Mouse (Mus musculus): ENCODE measurements around the gene Olfr750. TPM values are rescaled to one million over a fixed set of nuclear protein-coding genes. Genes with fewer than 3 reads are reported as not detected.

Gene Olfr750
- polyA plus RNA-seq, 1 experiment, result 0.11 TPM

GRCm38 (mm10) chr14:51057401-51057831, 16.8 kb downstream of the Olfr750 start, which contains the start of gene Rnase12:
Rnase12 (minus strand) TSS chr14:51057661.
- H3K4me3 ChIP-seq (ENCODE audit: control insufficient read depth, insufficient read depth, low read length), result no peak within 1 kb of the TSS
- 33% methylated on average over 9 of the region's 9 CpGs for WGBS
- H3K27ac ChIP-seq (ENCODE audit: control insufficient read depth, insufficient read depth, low read length), result no peak within 1 kb of the TSS
- H3K27me3 ChIP-seq (ENCODE audit: control insufficient read depth, insufficient read depth, low read length), result no peaks in the 10 kb centered on the region
- H3K36me3 ChIP-seq (ENCODE audit: control insufficient read depth, insufficient read depth, low read length), result no peaks in the 10 kb centered on the region
- no peaks in the 10 kb centered on the region for H3K4me1 ChIP-seq (replicated peaks; ENCODE audit: control insufficient read depth, insufficient read depth, low read length)
- TF ChIP-seq POLR2A (IDR thresholded peaks at IDR 0.05; ENCODE audit: control insufficient read depth, extremely low read depth, insufficient read depth, low read length, poor library complexity), result no peak
- no peak for TF ChIP-seq CTCF (IDR thresholded peaks at IDR 0.05; ENCODE audit: borderline replicate concordance, control insufficient read depth, extremely low read depth, insufficient read depth, low read length, poor library complexity)
- DNase-seq, result no peak

DNA sequence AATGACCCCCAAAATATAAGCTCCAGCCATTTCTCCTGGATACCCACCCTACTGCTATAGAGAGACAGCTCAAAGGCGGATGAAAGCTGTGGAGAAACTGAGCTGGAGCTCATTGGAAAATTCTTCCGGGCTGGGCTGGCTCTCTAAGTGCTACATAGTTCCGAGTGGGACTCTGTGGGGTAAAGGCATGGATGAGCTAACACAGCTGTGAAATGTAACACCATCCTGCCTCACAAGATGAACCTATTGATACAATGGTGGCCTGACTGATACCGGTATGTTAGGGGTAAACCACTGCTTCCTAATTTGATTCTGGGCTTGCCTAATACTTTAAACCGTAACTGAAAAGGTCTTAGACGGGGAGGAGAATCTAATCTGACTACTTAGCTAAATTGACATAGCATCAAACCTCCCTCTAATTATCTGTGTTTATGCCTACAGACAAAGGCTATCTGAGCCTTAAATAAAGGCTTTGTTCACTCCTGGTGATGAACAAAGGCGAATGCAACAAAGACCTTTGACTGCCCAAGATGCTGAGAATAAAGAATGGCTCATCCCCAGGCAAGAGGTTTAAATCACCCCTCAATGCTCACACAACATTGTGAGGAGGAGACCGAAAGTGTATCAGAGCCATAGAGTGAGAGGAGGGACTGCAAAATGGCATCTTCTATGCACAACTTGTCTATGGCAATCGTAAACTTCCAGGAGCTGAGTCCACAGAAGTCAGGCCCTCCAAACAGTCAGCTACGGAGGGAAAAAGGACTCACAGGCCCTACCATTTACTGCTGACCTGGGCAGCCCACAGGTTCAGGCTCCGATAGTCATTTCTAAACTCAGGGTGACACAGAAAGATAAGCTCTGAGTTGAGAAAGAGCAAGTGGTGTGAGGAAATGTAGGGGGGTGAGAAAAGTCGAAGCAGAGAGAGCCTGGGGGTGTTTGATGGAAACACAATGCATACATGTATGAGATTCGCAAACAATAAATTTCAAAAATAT, 19.7 kb downstream of the Olfr750 start:
- no peaks in the 10 kb centered on the region for H3K4me1 ChIP-seq (replicated peaks; ENCODE audit: control insufficient read depth, insufficient read depth, low read length)
- WGBS, result 94% methylated on average over 13 of the region's 13 CpGs
- no peak for TF ChIP-seq POLR2A (IDR thresholded peaks at IDR 0.05; ENCODE audit: control insufficient read depth, extremely low read depth, insufficient read depth, low read length, poor library complexity)
- TF ChIP-seq CTCF (IDR thresholded peaks at IDR 0.05; ENCODE audit: borderline replicate concordance, control insufficient read depth, extremely low read depth, insufficient read depth, low read length, poor library complexity), result no peak

GRCm38 (mm10) chr14:51053176-51053575, 21.1 kb downstream of the Olfr750 start:
- no peaks in the 10 kb centered on the region for H3K27me3 ChIP-seq (ENCODE audit: control insufficient read depth, insufficient read depth, low read length)
- 94% methylated on average over 5 of the region's 5 CpGs for WGBS
- H3K4me3 ChIP-seq (ENCODE audit: control insufficient read depth, insufficient read depth, low read length), result no peak overlapping the region
- no peaks in the 10 kb centered on the region for H3K36me3 ChIP-seq (ENCODE audit: control insufficient read depth, insufficient read depth, low read length)
- no peak for DNase-seq
- no peaks in the 10 kb centered on the region for H3K4me1 ChIP-seq (replicated peaks; ENCODE audit: control insufficient read depth, insufficient read depth, low read length)
- TF ChIP-seq POLR2A (IDR thresholded peaks at IDR 0.05; ENCODE audit: control insufficient read depth, extremely low read depth, insufficient read depth, low read length, poor library complexity), result no peak
- no peak for TF ChIP-seq CTCF (IDR thresholded peaks at IDR 0.05; ENCODE audit: borderline replicate concordance, control insufficient read depth, extremely low read depth, insufficient read depth, low read length, poor library complexity)
- H3K27ac ChIP-seq (ENCODE audit: control insufficient read depth, insufficient read depth, low read length), result no peak overlapping the region

More for the DNA sequence above, 19.7 kb downstream of the Olfr750 start:
- Histone ChIP-seq H3K36me3 (ENCODE audit: control insufficient read depth, insufficient read depth, low read length) (no peaks in the 10 kb centered on the region), H3K4me3 (ENCODE audit: control insufficient read depth, insufficient read depth, low read length) (no peak overlapping the region), H3K27ac (ENCODE audit: control insufficient read depth, insufficient read depth, low read length) (no peak overlapping the region), H3K27me3 (ENCODE audit: control insufficient read depth, insufficient read depth, low read length) (no peaks in the 10 kb centered on the region)
- no peak for DNase-seq

- WGBS, result 83% methylated on average over 5 of the region's 5 CpGs
- Histone ChIP-seq H3K4me1 (replicated peaks; ENCODE audit: control insufficient read depth, insufficient read depth, low read length) (no peaks in the 10 kb centered on the region), H3K4me3 (ENCODE audit: control insufficient read depth, insufficient read depth, low read length) (no peak overlapping the region), H3K27ac (ENCODE audit: control insufficient read depth, insufficient read depth, low read length) (no peak overlapping the region), H3K36me3 (ENCODE audit: control insufficient read depth, insufficient read depth, low read length) (no peaks in the 10 kb centered on the region), H3K27me3 (ENCODE audit: control insufficient read depth, insufficient read depth, low read length) (no peaks in the 10 kb centered on the region)
- TF ChIP-seq POLR2A (IDR thresholded peaks at IDR 0.05; ENCODE audit: control insufficient read depth, extremely low read depth, insufficient read depth, low read length, poor library complexity) (no peak), CTCF (IDR thresholded peaks at IDR 0.05; ENCODE audit: borderline replicate concordance, control insufficient read depth, extremely low read depth, insufficient read depth, low read length, poor library complexity) (no peak)
- no peak for DNase-seq
Observed at GRCm38 (mm10) chr14:51051941-51052340, 22.3 kb downstream of the Olfr750 start.

- no peak for DNase-seq
- H3K4me1 ChIP-seq (replicated peaks; ENCODE audit: control insufficient read depth, insufficient read depth, low read length), result no peaks in the 10 kb centered on the region
- H3K36me3 ChIP-seq (ENCODE audit: control insufficient read depth, insufficient read depth, low read length), result no peaks in the 10 kb centered on the region
- H3K27me3 ChIP-seq (ENCODE audit: control insufficient read depth, insufficient read depth, low read length), result no peaks in the 10 kb centered on the region
- no peak for TF ChIP-seq CTCF (IDR thresholded peaks at IDR 0.05; ENCODE audit: borderline replicate concordance, control insufficient read depth, extremely low read depth, insufficient read depth, low read length, poor library complexity)
- no peak for TF ChIP-seq POLR2A (IDR thresholded peaks at IDR 0.05; ENCODE audit: control insufficient read depth, extremely low read depth, insufficient read depth, low read length, poor library complexity)
- H3K4me3 ChIP-seq (ENCODE audit: control insufficient read depth, insufficient read depth, low read length), result no peak within 1 kb of the TSS
- H3K27ac ChIP-seq (ENCODE audit: control insufficient read depth, insufficient read depth, low read length), result no peak within 1 kb of the TSS
- 84% methylated on average over 2 of the region's 2 CpGs for WGBS
Observed at GRCm38 (mm10) chr14:51050063-51050462, 24.2 kb downstream of the Olfr750 start, which contains the start of gene Rnase11. Rnase11 (minus strand) TSS chr14:51050163.

GRCm38 (mm10) chr14:51047846-51048245, 26.4 kb downstream of the Olfr750 start:
- no peaks in the 10 kb centered on the region for H3K4me1 ChIP-seq (replicated peaks; ENCODE audit: control insufficient read depth, insufficient read depth, low read length)
- no peak overlapping the region for H3K27ac ChIP-seq (ENCODE audit: control insufficient read depth, insufficient read depth, low read length)
- 7% methylated on average over 5 of the region's 5 CpGs for WGBS
- H3K4me3 ChIP-seq (ENCODE audit: control insufficient read depth, insufficient read depth, low read length), result no peak overlapping the region
- H3K36me3 ChIP-seq (ENCODE audit: control insufficient read depth, insufficient read depth, low read length), result no peaks in the 10 kb centered on the region
- H3K27me3 ChIP-seq (ENCODE audit: control insufficient read depth, insufficient read depth, low read length), result no peaks in the 10 kb centered on the region
- TF ChIP-seq POLR2A (IDR thresholded peaks at IDR 0.05; ENCODE audit: control insufficient read depth, extremely low read depth, insufficient read depth, low read length, poor library complexity) (no peak), CTCF (IDR thresholded peaks at IDR 0.05; ENCODE audit: borderline replicate concordance, control insufficient read depth, extremely low read depth, insufficient read depth, low read length, poor library complexity) (no peak)
- no peak for DNase-seq
